23 mouse cellular contexts compared by ENCODE assay signal in genomic region chr6:15370281-15370680, GRCm38 (mm10).
A peak's percentile ranks its signal among the peaks of the same experiment; 100 is the strongest.
DNase-seq lines count a peak whose midpoint lies in the region; ATAC-seq and TF ChIP-seq lines count a peak whose summit lies in the region.
"Had no signal": no experiment of that assay in that cellular context is flagged by ENCODE, and none has a peak within 500 bp of the region (broad histone marks: within the 10 kb centered on the region; RNA-seq: fewer than 3 reads in every experiment).

No protein-coding gene starts in this region.

- H3K4me2 ChIP-seq in forebrain, embryonic 13.5 days = no peak overlapping the region
- H3K4me2 ChIP-seq in forebrain, postnatal 0 days (ENCODE audit: low read depth) = no peak overlapping the region
- H3K4me2 ChIP-seq in midbrain, embryonic 13.5 days (replicated peaks) = no peak overlapping the region
- H3K4me2 ChIP-seq: heart, embryonic 15.5 days; intestine, embryonic 15.5 days; liver, embryonic 11.5 days; lung, embryonic 15.5 days; neural tube, embryonic 13.5 days had no signal

- H3K27me3 ChIP-seq in forebrain, embryonic 13.5 days = no peaks in the 10 kb centered on the region
- H3K27me3 ChIP-seq in forebrain, postnatal 0 days (ENCODE audit: insufficient read depth, low read length) = no peaks in the 10 kb centered on the region
- no peaks in the 10 kb centered on the region for H3K27me3 ChIP-seq in liver, adult 2 months (ENCODE audit: control insufficient read depth, insufficient read depth, low read length)
- no peaks in the 10 kb centered on the region for H3K27me3 ChIP-seq in midbrain, embryonic 13.5 days
- no peaks in the 10 kb centered on the region for H3K27me3 ChIP-seq in heart, adult 2 months (ENCODE audit: control insufficient read depth, insufficient read depth, low read length)
- H3K27me3 ChIP-seq: heart, embryonic 15.5 days; intestine, embryonic 15.5 days; lung, embryonic 15.5 days; neural tube, embryonic 13.5 days had no signal

- no peaks in the 10 kb centered on the region for H3K79me2 ChIP-seq in liver, adult 2 months (ENCODE audit: control insufficient read depth, insufficient read depth, low read length)
- H3K79me2 ChIP-seq in heart, adult 2 months (replicated peaks; ENCODE audit: control insufficient read depth, insufficient read depth, low read length) = no peaks in the 10 kb centered on the region

- TF ChIP-seq CTCF in forebrain, postnatal 0 days (IDR thresholded peaks at IDR 0.05; ENCODE audit: low read depth) = no peak
- no peak for TF ChIP-seq CTCF in liver, adult 2 months (IDR thresholded peaks at IDR 0.05; ENCODE audit: low read depth, low read length)
- no peak for TF ChIP-seq CTCF in heart, adult 2 months (IDR thresholded peaks at IDR 0.05)

- H3K4me1 ChIP-seq in forebrain, embryonic 13.5 days = peaks cover 26% of the 10 kb centered on the region
- no peaks in the 10 kb centered on the region for H3K4me1 ChIP-seq in forebrain, postnatal 0 days (ENCODE audit: insufficient read depth)
- peaks cover 3% of the 10 kb centered on the region; the same call in 1 of the 2 replicates for H3K4me1 ChIP-seq in liver, adult 2 months (ENCODE audit: control insufficient read depth, insufficient read depth, low read length)
- H3K4me1 ChIP-seq in midbrain, embryonic 13.5 days (replicated peaks) = peaks cover 29% of the 10 kb centered on the region
- no peaks in the 10 kb centered on the region for H3K4me1 ChIP-seq in heart, adult 2 months (ENCODE audit: control insufficient read depth, insufficient read depth, low read length)
- H3K4me1 ChIP-seq: heart, embryonic 10.5 days; heart, embryonic 15.5 days; intestine, embryonic 15.5 days; lung, embryonic 15.5 days had no signal

- DNase-seq in forebrain, postnatal 0 days = no peak
- peak; percentile 40 for DNase-seq in liver, adult 2 months (ENCODE audit: extremely low read depth, low read depth, low spot score)
- no peak for DNase-seq in liver
- peak; percentile 70 for DNase-seq in retina, postnatal 1 day
- DNase-seq in thymus, postnatal 4 days = no peak
- no peak for DNase-seq in heart, adult 2 months
- DNase-seq: adrenal gland, postnatal 25 days; cerebellum, adult 18-20 months; cerebellum, postnatal 14 days; gastrocnemius, postnatal 14 days; kidney, adult 8-10 months; layer of hippocampus, postnatal 36 days; right cerebral cortex, postnatal 14 days had no signal

- no peaks in the 10 kb centered on the region for H3K36me3 ChIP-seq in forebrain, embryonic 13.5 days (ENCODE audit: poor library complexity, severe bottlenecking)
- no peaks in the 10 kb centered on the region for H3K36me3 ChIP-seq in forebrain, postnatal 0 days (ENCODE audit: insufficient read depth)
- no peaks in the 10 kb centered on the region for H3K36me3 ChIP-seq in liver, adult 2 months (ENCODE audit: control insufficient read depth, insufficient read depth, low read length)
- H3K36me3 ChIP-seq in midbrain, embryonic 13.5 days = no peaks in the 10 kb centered on the region
- no peaks in the 10 kb centered on the region for H3K36me3 ChIP-seq in heart, adult 2 months (ENCODE audit: control insufficient read depth, insufficient read depth, low read length)
- H3K36me3 ChIP-seq: heart, embryonic 10.5 days; heart, embryonic 15.5 days; intestine, embryonic 15.5 days; lung, embryonic 15.5 days; neural tube, embryonic 13.5 days had no signal

- H3K9me3 ChIP-seq in forebrain, embryonic 13.5 days (replicated peaks) = no peaks in the 10 kb centered on the region
- no peaks in the 10 kb centered on the region for H3K9me3 ChIP-seq in forebrain, postnatal 0 days (ENCODE audit: low read length)
- H3K9me3 ChIP-seq in midbrain, embryonic 13.5 days = no peaks in the 10 kb centered on the region
- H3K9me3 ChIP-seq: heart, embryonic 10.5 days; heart, embryonic 15.5 days; intestine, embryonic 15.5 days; lung, embryonic 15.5 days; neural tube, embryonic 13.5 days had no signal

- no peak for TF ChIP-seq POLR2A in liver, adult 2 months (IDR thresholded peaks at IDR 0.05; ENCODE audit: extremely low read depth, insufficient read depth, low read length)
- no peak for TF ChIP-seq POLR2A in heart, adult 2 months (IDR thresholded peaks at IDR 0.05; ENCODE audit: insufficient read depth, low read depth, low read length)

- intact Hi-C loops in heart, adult 2 months (cut with DNase I) = no loop called here

- TF ChIP-seq EP300 in heart, adult 2 months (IDR thresholded peaks at IDR 0.05; ENCODE audit: insufficient read depth, low read depth, low read length) = no peak

- no peak overlapping the region for H3K4me3 ChIP-seq in forebrain, embryonic 13.5 days
- H3K4me3 ChIP-seq in forebrain, postnatal 0 days (ENCODE audit: low read depth, low read length) = no peak overlapping the region
- no peak overlapping the region for H3K4me3 ChIP-seq in liver, adult 2 months (ENCODE audit: insufficient read depth, low read depth, low read length)
- no peak overlapping the region for H3K4me3 ChIP-seq in midbrain, embryonic 13.5 days (replicated peaks)
- no peak overlapping the region for H3K4me3 ChIP-seq in heart, adult 2 months
- H3K4me3 ChIP-seq: heart, embryonic 10.5 days; heart, embryonic 15.5 days; intestine, embryonic 15.5 days; lung, embryonic 15.5 days; neural tube, embryonic 13.5 days had no signal

- H3K9ac ChIP-seq in forebrain, embryonic 13.5 days = no peak overlapping the region
- H3K9ac ChIP-seq in forebrain, postnatal 0 days = no peak overlapping the region
- H3K9ac ChIP-seq in liver, adult 2 months (ENCODE audit: low read depth, low read length) = no peak overlapping the region
- no peak overlapping the region for H3K9ac ChIP-seq in midbrain, embryonic 13.5 days (replicated peaks)
- H3K9ac ChIP-seq in heart, adult 2 months (ENCODE audit: low read depth, low read length) = no peak overlapping the region
- H3K9ac ChIP-seq: heart, embryonic 15.5 days; intestine, embryonic 15.5 days; lung, embryonic 15.5 days; neural tube, embryonic 13.5 days had no signal

- WGBS in forebrain, embryonic 13.5 days = 35% methylated on average over 8 of the region's 8 CpGs
- 37% methylated on average over 8 of the region's 8 CpGs for WGBS in forebrain, postnatal 0 days
- 35% methylated on average over 8 of the region's 8 CpGs for WGBS in liver, adult 2 months
- 17% methylated on average over 8 of the region's 8 CpGs for WGBS in midbrain, embryonic 13.5 days
- WGBS in heart, adult 2 months = 86% methylated on average over 8 of the region's 8 CpGs

- peak overlapping the region; percentile 48; the same call in 1 of the 2 replicates for H3K27ac ChIP-seq in forebrain, embryonic 13.5 days
- no peak overlapping the region for H3K27ac ChIP-seq in forebrain, postnatal 0 days (ENCODE audit: low read depth, low read length)
- no peak overlapping the region for H3K27ac ChIP-seq in liver, adult 2 months (replicated peaks; ENCODE audit: insufficient read depth, low read depth, low read length)
- peak overlapping the region; percentile 44 for H3K27ac ChIP-seq in midbrain, embryonic 13.5 days
- no peak overlapping the region for H3K27ac ChIP-seq in heart, adult 2 months
- H3K27ac ChIP-seq: heart, embryonic 10.5 days; heart, embryonic 15.5 days; hindbrain, postnatal 0 days; intestine, embryonic 15.5 days; kidney, postnatal 0 days; lung, embryonic 15.5 days; neural tube, embryonic 13.5 days had no signal

- no peak for ATAC-seq in forebrain, embryonic 13.5 days
- ATAC-seq in forebrain, postnatal 0 days = no peak
- ATAC-seq in midbrain, embryonic 13.5 days = no peak
- ATAC-seq: hindbrain, postnatal 0 days; intestine, embryonic 15.5 days had no signal

Comparison
In these comparisons a context has a peak if more than half of its experiments do, and no peak if none do; other contexts are left out.
1. H3K27ac ChIP-seq: peak in forebrain, embryonic 13.5 days (single experiment) and midbrain, embryonic 13.5 days (single experiment); none in forebrain, postnatal 0 days (single experiment), liver, adult 2 months (single experiment) and heart, adult 2 months (single experiment).
2. DNase-seq: peak in liver, adult 2 months (single experiment) and retina, postnatal 1 day (single experiment); none in forebrain, postnatal 0 days (single experiment), liver (single experiment), thymus, postnatal 4 days (single experiment) and heart, adult 2 months (0 of 2).